Mouse (Mus musculus) mouse trophoblast stem cell (cell line): ENCODE data around the gene Slc8a1.

Experiments
- in situ Hi-C, 2 experiments: fragments of 300-500 bp; cut with MseI, MboI; formaldehyde crosslinking; loops; 2 replicates in 1 of 2; 3 replicates in 1 of 2; pipeline ENCODE4 v1.15.1; 2025

Slc8a1 gene

GRCm38 (mm10) chr17:81738311-81738755, at the start of gene Slc8a1:
Gene Slc8a1, minus strand, starts transcription at chr17:81738377.
- in situ Hi-C loops, result no loop called here

- in situ Hi-C loops, result loop anchor here in 1 of 2 experiments (25.0 kb wide), 1 partner anchor 600 kb away; no protein-coding TSS in a partner anchor
Measured at GRCm38 (mm10) chr17:81787350-81787749, 49.2 kb upstream of the Slc8a1 start.

- in situ Hi-C loops, result loop anchor here in 1 of 2 experiments (25.0 kb wide), 1 partner anchor 595 kb away; no protein-coding TSS in a partner anchor
Measured at GRCm38 (mm10) chr17:81782326-81782725, 44.1 kb upstream of the Slc8a1 start.

GRCm38 (mm10) chr17:81781491-81781890, 43.3 kb upstream of the Slc8a1 start:
- in situ Hi-C loops, result loop anchor here in 1 of 2 experiments (25.0 kb wide), 1 partner anchor 594 kb away; no protein-coding TSS in a partner anchor

- in situ Hi-C loops, result loop anchor here in 1 of 2 experiments (25.0 kb wide), 1 partner anchor 593 kb away; no protein-coding TSS in a partner anchor
Measured at GRCm38 (mm10) chr17:81779883-81780282, 41.7 kb upstream of the Slc8a1 start.

- in situ Hi-C loops, result no loop called here
Measured at GRCm38 (mm10) chr17:81750664-81751063, 12.5 kb upstream of the Slc8a1 start.

- in situ Hi-C loops, result no loop called here
Measured at GRCm38 (mm10) chr17:81743034-81743433, 4.9 kb upstream of the Slc8a1 start.

- in situ Hi-C loops, result no loop called here
Measured at GRCm38 (mm10) chr17:81740576-81740975, 2.4 kb upstream of the Slc8a1 start.

- in situ Hi-C loops, result no loop called here
Measured at GRCm38 (mm10) chr17:81737779-81738178, 398 bp downstream of the Slc8a1 start.

GRCm38 (mm10) chr17:81737309-81737708, 868 bp downstream of the Slc8a1 start:
- in situ Hi-C loops, result no loop called here

- in situ Hi-C loops, result no loop called here
Measured at GRCm38 (mm10) chr17:81735583-81735982, 2.6 kb downstream of the Slc8a1 start.

GRCm38 (mm10) chr17:81729891-81730290, 8.3 kb downstream of the Slc8a1 start:
- in situ Hi-C loops, result no loop called here

- in situ Hi-C loops, result no loop called here
Measured at GRCm38 (mm10) chr17:81712273-81712751, 25.9 kb downstream of the Slc8a1 start.

GRCm38 (mm10) chr17:81704761-81705160, 33.4 kb downstream of the Slc8a1 start:
- in situ Hi-C loops, result no loop called here

- in situ Hi-C loops, result no loop called here
Measured at GRCm38 (mm10) chr17:81703258-81703657, 34.9 kb downstream of the Slc8a1 start.

GRCm38 (mm10) chr17:81701701-81702100, 36.5 kb downstream of the Slc8a1 start:
- in situ Hi-C loops, result no loop called here

GRCm38 (mm10) chr17:81698789-81699188, 39.4 kb downstream of the Slc8a1 start:
- in situ Hi-C loops, result no loop called here

- in situ Hi-C loops, result no loop called here
Measured at GRCm38 (mm10) chr17:81697695-81698094, 40.5 kb downstream of the Slc8a1 start.

GRCm38 (mm10) chr17:81694977-81695376, 43.2 kb downstream of the Slc8a1 start:
- in situ Hi-C loops, result no loop called here

- in situ Hi-C loops, result no loop called here
Measured at GRCm38 (mm10) chr17:81679616-81680015, 58.6 kb downstream of the Slc8a1 start.

- in situ Hi-C loops, result no loop called here
Measured at GRCm38 (mm10) chr17:81677450-81677849, 60.7 kb downstream of the Slc8a1 start.

- in situ Hi-C loops, result no loop called here
Measured at GRCm38 (mm10) chr17:81676203-81676602, 62.0 kb downstream of the Slc8a1 start.

- in situ Hi-C loops, result no loop called here
Measured at GRCm38 (mm10) chr17:81671245-81671644, 66.9 kb downstream of the Slc8a1 start.
